Mouse (Mus musculus) thymus, postnatal 4 days (tissue): ENCODE measurements around the gene Grin3a.
A peak's percentile ranks its signal among the peaks of the same experiment; 100 is the strongest.
"Not testable (repeated sequence)": the region's sequence is repeated elsewhere in the genome, so short reads cannot be mapped to it uniquely, and the experiment has no call there.

Experiments
- DNase-seq: peaks from one replicate; pipeline ENCODE4 v3.0.0; 2021

Gene Grin3a

GRCm38 (mm10) chr4:49680171-49680875, 165.2 kb downstream of the Grin3a start:
- DNase-seq: no peak

- DNase-seq: no peak
Observed at GRCm38 (mm10) chr4:49676790-49677189, 168.8 kb downstream of the Grin3a start.

- DNase-seq: no peak
Observed at GRCm38 (mm10) chr4:49676071-49676470, 169.5 kb downstream of the Grin3a start.

GRCm38 (mm10) chr4:49664850-49665249, 180.7 kb downstream of the Grin3a start:
- no peak for DNase-seq

- DNase-seq: no peak
Observed at GRCm38 (mm10) chr4:49662231-49662630, 183.3 kb downstream of the Grin3a start.

GRCm38 (mm10) chr4:49661664-49662063, 183.9 kb downstream of the Grin3a start:
- no peak for DNase-seq

GRCm38 (mm10) chr4:49659421-49659820, 186.1 kb downstream of the Grin3a start:
- no peak for DNase-seq

- no peak for DNase-seq
Observed at GRCm38 (mm10) chr4:49639913-49640312, 205.6 kb downstream of the Grin3a start.

- no peak for DNase-seq
Observed at GRCm38 (mm10) chr4:49637821-49638220, 207.7 kb downstream of the Grin3a start.

- DNase-seq: no peak
Observed at GRCm38 (mm10) chr4:49632139-49632481, 213.4 kb downstream of the Grin3a start.

GRCm38 (mm10) chr4:49631319-49632138, 214.0 kb downstream of the Grin3a start, which contains the start of gene Rnf20:
TSS of gene Rnf20 (plus strand) at chr4:49632006.
- DNase-seq: peak; percentile 95

GRCm38 (mm10) chr4:49628941-49629340, 216.6 kb downstream of the Grin3a start:
- DNase-seq: no peak

- DNase-seq: peak; percentile 83
Observed at GRCm38 (mm10) chr4:49626973-49627372, 218.6 kb downstream of the Grin3a start.

- DNase-seq: not testable (repeated sequence)
Observed at GRCm38 (mm10) chr4:49624969-49625368, 220.6 kb downstream of the Grin3a start.

GRCm38 (mm10) chr4:49623916-49624315, 221.6 kb downstream of the Grin3a start:
- no peak for DNase-seq

GRCm38 (mm10) chr4:49622272-49622671, 223.3 kb downstream of the Grin3a start:
- no peak for DNase-seq

- DNase-seq: not testable (repeated sequence)
Observed at GRCm38 (mm10) chr4:49619861-49620260, 225.7 kb downstream of the Grin3a start.

GRCm38 (mm10) chr4:49616924-49617323, 228.6 kb downstream of the Grin3a start:
- no peak for DNase-seq
